Mouse (Mus musculus) left cerebral cortex, postnatal 4 days (tissue): ENCODE measurements around the gene Kcnrg. TPM values are rescaled to one million over a fixed set of nuclear protein-coding genes. Genes with fewer than 3 reads are reported as not detected.
"Not testable (repeated sequence)": the region's sequence is repeated elsewhere in the genome, so short reads cannot be mapped to it uniquely, and the experiment has no call there.

Experiments used
- DNase-seq: peaks from one replicate; pipeline ENCODE4 v3.0.0-alpha.2; 2022
- intact Hi-C: fragments of 180-260 bp; cut with DNase I; formaldehyde crosslinking; loops from one replicate; pipeline ENCODE4 v1.15.1; 2025
- total RNA-seq, 2 experiments: library from RNA; stranded (reverse); gene quantifications; 2 replicates each; pipeline ENCODE4 v1.2.3; 2021

Gene Kcnrg
- 1 to 10 TPM; 3.3 to 3.8 TPM for total RNA-seq

DNA sequence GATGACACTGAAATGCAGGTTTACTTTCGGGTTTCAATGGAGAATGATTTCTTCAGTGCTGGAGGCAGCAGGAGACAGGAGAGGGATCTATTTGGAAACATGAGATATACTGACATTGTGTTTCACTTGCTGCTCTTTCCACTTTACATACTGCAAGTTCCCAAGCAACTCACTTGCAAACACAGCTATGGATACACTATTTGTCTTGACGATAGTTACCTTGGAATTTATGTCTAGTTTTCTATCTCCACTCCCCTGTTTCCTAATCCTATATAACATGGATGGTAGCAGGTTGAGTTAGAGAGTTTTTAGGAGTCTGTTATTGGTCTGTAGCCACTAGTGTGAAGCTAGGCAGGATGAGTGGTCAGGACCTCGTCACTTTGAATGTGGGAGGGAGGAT lies at the start of gene Kcnrg:
Kcnrg (plus strand) TSS at position 301 of the 400 bp plus-strand sequence.
- no peak for DNase-seq
- intact Hi-C loops: no loop called here

- intact Hi-C loops: no loop called here
Measured at GRCm38 (mm10) chr14:61558901-61559300, 48.4 kb upstream of the Kcnrg start.

GRCm38 (mm10) chr14:61559856-61560255 lies 47.4 kb upstream of the Kcnrg start:
- intact Hi-C loops: no loop called here

More at GRCm38 (mm10) chr14:61558901-61559300, 48.4 kb upstream of the Kcnrg start:
- no peak for DNase-seq

GRCm38 (mm10) chr14:61566211-61566610 lies 41.0 kb upstream of the Kcnrg start:
- DNase-seq, intact Hi-C loops: not testable (repeated sequence)

More at GRCm38 (mm10) chr14:61559856-61560255, 47.4 kb upstream of the Kcnrg start:
- no peak for DNase-seq

- DNase-seq: no peak
- intact Hi-C loops: no loop called here
Measured at GRCm38 (mm10) chr14:61569344-61569743, 37.9 kb upstream of the Kcnrg start.

- intact Hi-C loops: loop anchor here (5.0 kb wide), 1 partner anchor 886 kb away; the partner anchor contains the start of gene Gucy1b2
- DNase-seq: peak; percentile 89
Measured at GRCm38 (mm10) chr14:61571366-61571765, 35.9 kb upstream of the Kcnrg start.

DNA sequence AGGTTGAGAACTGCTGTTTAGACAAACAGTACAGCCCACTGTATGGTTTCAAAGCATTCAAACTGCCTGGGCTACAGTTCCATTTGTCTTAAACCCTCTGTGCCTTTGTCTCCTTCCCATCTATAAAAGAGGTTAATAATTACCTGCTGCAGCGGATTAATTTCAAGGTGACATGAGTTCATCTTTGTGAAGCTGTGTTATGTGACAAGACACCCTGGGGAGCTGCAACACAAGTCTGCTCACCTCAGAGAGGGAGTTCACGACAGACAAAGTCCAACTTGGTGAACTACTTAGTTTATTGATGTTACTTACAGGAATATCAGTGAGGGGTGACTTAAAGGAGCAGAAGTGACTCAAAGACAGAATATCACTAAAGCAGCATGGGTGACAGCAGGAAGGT lies 35.1 kb upstream of the Kcnrg start:
- intact Hi-C loops: loop anchor here (5.0 kb wide), 1 partner anchor 885 kb away; the partner anchor contains the start of gene Gucy1b2
- no peak for DNase-seq

DNA sequence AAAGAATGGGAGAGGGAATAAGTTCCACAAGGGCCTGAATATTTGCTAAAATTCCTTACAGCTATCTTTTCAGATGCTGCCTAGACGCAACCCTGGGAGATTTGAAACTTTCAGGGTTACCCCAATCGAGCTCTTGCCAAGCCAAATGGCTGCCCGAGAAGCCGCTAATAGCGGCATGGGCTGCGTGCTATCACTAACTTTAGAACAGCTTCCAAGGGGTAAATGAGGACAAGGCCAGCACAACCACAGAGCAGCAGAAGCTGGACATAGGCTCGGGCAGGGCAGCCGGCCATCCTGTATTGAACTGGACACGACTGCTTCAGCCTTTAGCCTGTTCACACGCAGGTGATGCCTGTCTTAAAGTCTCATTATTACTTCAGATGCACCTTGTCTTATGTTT lies 32.2 kb upstream of the Kcnrg start:
- intact Hi-C loops: no loop called here
- DNase-seq: no peak

DNA sequence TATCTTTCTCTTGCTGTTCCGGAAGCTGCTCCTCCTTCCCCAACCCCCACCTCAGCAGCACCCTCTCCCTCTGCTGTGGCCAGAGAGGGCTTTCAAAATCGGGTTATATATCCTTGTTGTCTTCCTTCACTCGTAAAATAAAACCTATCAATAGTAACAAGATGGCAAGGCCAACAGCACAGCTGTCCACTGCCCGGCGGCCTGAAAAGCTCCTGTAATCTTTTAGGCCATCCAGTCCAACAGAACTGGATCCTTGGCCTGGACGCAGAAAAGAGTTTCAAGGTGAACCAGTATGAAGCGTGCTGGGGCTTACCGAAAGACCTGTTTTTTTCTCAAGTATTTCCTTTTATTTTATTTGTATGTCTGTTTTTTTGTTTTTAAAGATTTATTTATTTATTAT lies 31.3 kb upstream of the Kcnrg start:
- DNase-seq: no peak
- intact Hi-C loops: no loop called here

GRCm38 (mm10) chr14:61589288-61590065 lies 17.8 kb upstream of the Kcnrg start:
- DNase-seq: no peak
- intact Hi-C loops: no loop called here

DNA sequence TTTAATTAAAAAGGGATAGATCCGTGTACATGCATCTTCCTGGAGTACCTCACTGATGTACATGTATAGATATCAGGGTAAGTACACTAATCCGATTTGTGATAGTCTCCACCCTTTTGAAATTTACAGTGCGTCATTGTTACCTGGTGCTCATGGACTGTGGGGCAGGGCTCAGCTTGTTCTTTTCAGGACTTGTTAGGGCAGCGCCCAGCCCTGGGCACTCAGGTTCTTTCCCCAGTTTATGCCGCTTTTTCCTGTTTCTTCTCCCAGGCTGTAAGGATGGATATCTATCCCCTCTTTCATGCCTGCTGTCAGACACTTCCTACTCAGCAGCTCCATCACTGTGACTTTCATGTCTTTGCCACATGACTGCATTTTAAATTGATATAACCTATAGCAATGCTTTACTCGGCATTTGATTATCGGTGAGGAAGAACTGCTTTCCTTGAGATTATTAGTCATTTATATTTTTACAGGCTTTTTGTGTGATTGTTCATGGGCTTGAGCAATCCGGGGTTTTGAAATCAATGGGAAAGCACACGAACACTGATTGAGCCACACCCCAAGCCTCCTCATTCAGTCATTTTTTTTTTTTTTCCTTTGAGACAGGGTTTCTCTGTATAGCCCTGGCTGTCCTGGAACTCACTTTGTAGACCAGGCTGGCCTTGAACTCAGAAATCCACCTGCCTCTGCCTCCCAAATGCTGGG lies 10.4 kb upstream of the Kcnrg start:
- intact Hi-C loops: no loop called here
- DNase-seq: no peak

DNA sequence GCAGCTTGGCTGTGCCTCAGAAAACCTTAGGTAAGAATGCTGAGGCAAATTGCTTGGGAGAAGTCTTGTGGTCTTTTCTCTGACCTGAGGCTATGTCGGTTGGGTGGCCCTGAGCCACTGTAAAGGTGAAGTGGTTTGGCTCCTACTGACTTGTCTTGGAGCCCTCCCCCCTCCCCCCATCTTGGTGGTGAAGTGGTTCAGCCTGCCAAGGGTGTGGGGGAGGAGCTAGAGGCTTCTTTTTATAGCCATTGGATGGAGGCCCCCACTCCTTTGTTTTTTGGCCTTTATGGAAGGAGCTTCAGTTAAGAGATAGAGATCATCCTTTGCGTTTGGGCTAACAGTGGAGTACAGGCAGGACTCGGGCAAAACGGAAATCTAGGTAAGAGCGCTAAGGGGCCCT lies 9.3 kb upstream of the Kcnrg start, which contains the start of gene Trim13:
Trim13 (plus strand) TSS at position 280 of the 400 bp plus-strand sequence.
- DNase-seq: no peak
- intact Hi-C loops: no loop called here

- peak; percentile 91 for DNase-seq
- intact Hi-C loops: no loop called here
Measured at GRCm38 (mm10) chr14:61599057-61599806, 8.0 kb upstream of the Kcnrg start.

DNA sequence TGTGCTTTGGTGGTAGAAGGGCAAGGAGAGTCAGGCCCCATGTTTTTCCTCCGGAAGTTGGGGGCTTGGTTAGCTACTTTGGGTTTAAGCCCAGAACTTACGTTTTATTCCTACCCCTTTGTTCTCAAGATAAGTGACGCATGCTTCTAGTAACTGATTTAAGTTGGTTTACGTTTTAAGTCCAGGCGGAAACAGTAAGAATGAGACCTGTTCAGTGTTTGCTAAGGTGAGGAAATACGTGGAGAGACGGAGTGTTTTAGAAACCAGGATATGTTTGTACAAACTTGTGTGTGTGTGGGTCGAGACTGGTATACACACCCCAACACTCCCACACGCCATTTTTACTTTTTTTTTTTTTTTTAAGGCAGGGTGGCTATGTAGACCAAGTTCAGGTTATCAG lies 5.9 kb upstream of the Kcnrg start:
- no peak for DNase-seq
- intact Hi-C loops: no loop called here

GRCm38 (mm10) chr14:61603069-61603755 lies 4.0 kb upstream of the Kcnrg start:
- DNase-seq: no peak
- intact Hi-C loops: no loop called here

DNA sequence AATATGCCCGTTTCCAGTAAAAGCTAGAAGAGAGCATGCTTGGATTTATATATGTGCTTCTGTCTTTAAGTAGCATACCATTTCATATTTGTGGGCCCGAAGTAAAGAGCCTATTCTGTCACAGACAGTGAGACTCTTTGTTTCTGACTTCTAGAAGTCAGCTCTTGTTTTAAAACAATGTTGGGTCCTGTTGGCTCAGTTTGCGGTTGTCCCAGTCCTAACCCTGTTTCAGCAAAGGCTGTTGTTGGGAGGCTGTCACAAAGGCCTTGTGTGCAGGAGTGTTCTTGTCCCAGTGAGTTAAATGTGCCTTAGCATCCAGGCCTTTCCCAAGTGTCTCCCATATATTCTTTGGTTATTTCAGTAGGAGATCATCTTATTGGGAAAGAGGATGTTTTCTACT lies 3.2 kb upstream of the Kcnrg start:
- intact Hi-C loops: no loop called here
- no peak for DNase-seq

DNA sequence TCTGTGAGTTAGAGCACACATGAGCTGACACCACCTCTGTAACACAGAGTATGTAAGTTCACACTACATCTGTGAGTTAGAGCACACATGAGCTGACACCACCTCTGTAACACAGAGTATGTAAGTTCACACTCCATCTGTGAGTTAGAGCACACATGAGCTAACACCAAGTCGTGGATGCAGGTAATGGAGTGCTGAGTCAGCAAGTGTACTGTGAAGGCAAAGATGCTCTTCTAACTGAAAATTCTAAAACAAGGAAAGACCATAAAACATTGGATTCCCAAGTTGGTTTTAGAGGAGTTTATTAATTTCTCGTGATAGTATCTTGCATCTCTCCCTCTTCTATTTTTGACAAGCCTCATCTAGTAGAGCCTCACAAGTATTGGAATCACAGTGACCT lies 1.2 kb upstream of the Kcnrg start:
- DNase-seq, intact Hi-C loops: not testable (repeated sequence)

DNA sequence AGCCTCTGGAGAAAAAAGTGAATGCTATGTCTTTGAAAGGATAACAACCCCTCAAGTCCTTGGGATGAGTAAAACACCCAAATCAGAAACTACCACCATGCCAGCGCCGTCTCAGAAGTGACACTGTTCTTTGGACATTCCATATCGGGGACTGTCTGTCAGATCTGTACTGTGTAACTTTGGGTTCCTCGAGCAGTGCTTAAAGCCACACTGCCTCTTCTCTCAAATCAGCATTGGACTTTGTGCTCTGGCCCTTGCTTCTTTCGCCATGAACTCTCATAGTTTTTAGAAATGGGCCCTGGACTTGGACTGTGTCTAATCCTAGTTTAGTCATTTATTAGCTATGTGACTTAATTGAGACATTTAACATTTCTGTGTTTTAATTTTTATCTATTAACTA lies 4.5 kb downstream of the Kcnrg start:
- intact Hi-C loops: no loop called here

GRCm38 (mm10) chr14:61613319-61613718 lies 6.1 kb downstream of the Kcnrg start:
- intact Hi-C loops: no loop called here
- DNase-seq: no peak

More for the DNA sequence above, 4.5 kb downstream of the Kcnrg start:
- no peak for DNase-seq

GRCm38 (mm10) chr14:61620371-61620770 lies 13.1 kb downstream of the Kcnrg start:
- intact Hi-C loops: no loop called here
- DNase-seq: no peak
